ENCODE assay signal across 12 mouse cellular contexts in the genomic region with DNA sequence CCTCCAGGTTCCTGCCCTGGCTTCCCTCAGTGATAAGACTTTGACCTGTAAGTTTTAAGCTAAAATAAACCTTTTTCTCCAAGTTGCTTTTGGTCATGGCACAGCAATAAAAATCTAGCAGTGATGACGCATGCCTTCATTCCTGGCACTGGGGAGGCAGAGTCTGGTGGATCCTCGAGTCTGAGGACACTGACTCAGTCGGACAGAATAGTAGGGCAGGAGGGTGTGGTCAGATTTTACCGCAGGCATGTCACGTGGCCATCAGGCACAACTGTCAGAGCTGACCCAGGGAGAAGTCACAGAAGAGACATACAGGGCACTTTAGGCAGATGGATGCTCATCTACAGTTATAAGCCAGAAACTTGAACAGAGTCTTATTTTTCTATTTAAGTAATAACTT. TPM values are rescaled to one million over a fixed set of nuclear protein-coding genes. Genes with fewer than 3 reads are reported as not detected.
A peak's percentile ranks its signal among the peaks of the same experiment; 100 is the strongest.
DNase-seq lines count a peak whose midpoint lies in the region.
"Had no signal": no experiment of that assay in that cellular context is flagged by ENCODE, and none has a peak within 500 bp of the region (broad histone marks: within the 10 kb centered on the region; RNA-seq: fewer than 3 reads in every experiment).

No protein-coding gene starts in this region.

- peak; percentile 91 for DNase-seq in heart, adult 11 months
- no peak for DNase-seq in heart, adult 8-10 months (ENCODE audit: low spot score)
- DNase-seq in 3134 (ENCODE audit: extremely low read depth, insufficient read length, low spot score), result peak; percentile 74
- DNase-seq in R1 (ENCODE audit: low read depth, low spot score), result peak; percentile 16
- peak; percentile 60 for DNase-seq in lung, postnatal 36 days
- DNase-seq in B cell, adult 2 months, result no peak
- DNase-seq in embryo, embryonic 10 days (ENCODE audit: low spot score), result no peak
- DNase-seq in c-Kit-positive CD71-positive TER-119-positive erythroid progenitor cells, embryonic 14.5 days (ENCODE audit: low spot score), result no peak
- DNase-seq: cerebellum, postnatal 10 days; kidney, adult 11 months; left cerebral cortex, postnatal 4 days; liver, postnatal 0 days had no signal

RNA-seq across cellular contexts. Expression of a gene that starts 22.9 kb away (rescaled TPM):
- 10 to 100 TPM in 2 of 4 experiments, 1 to 10 TPM in 2; 7.7 to 11.5 (median 9.7) TPM for total RNA-seq in heart, adult 8-10 months (2022)

Comparison
In these comparisons a context has a peak if more than half of its experiments do, and no peak if none do; other contexts are left out.
1. DNase-seq: peak in heart, adult 11 months (single experiment), 3134 (single experiment), R1 (single experiment) and lung, postnatal 36 days (single experiment); none in heart, adult 8-10 months (single experiment), B cell, adult 2 months (0 of 2), embryo, embryonic 10 days (single experiment) and c-Kit-positive CD71-positive TER-119-positive erythroid progenitor cells, embryonic 14.5 days (single experiment).